Mouse (Mus musculus): ENCODE measurements around the gene Zbtb43. TPM values are rescaled to one million over a fixed set of nuclear protein-coding genes. Genes with fewer than 3 reads are reported as not detected.

Zbtb43 gene
- polyA plus RNA-seq, 1 experiment from 2014 or later: 13.9 TPM

DNA sequence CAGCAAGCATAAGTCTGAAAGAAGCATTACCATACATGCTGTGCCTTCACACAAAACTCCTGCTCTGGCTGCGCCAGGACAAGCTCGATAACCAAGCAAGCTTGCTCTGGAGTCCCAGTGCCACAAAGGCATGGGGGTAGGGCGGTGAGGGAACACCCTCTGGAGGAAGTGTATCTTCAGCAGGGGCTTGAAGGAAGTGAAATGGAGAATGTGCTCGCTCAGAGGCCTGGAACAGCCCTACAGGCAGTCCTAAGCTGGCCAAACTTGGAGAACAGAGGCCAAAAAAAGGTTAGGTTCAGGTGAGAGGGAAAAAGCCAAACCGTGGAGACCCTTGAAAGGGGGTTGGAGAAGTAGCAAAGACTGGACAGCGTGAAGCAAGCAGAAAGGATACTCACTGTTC, 39.0 kb downstream of the Zbtb43 start:
- DNase-seq (ENCODE audit: low spot score) (no peak), ATAC-seq (replicated peaks; ENCODE audit: low FRiP score, low read depth) (no peak)
- no peaks in the 10 kb centered on the region for H3K36me3 ChIP-seq (ENCODE audit: insufficient read depth, low read length)
- no peaks in the 10 kb centered on the region for H3K27me3 ChIP-seq (ENCODE audit: insufficient read depth, low read length)
- H3K27ac ChIP-seq: peak overlapping the region; percentile 84
- 38% methylated on average over 6 of the region's 6 CpGs for WGBS
- H3K9ac ChIP-seq (ENCODE audit: low read depth, low read length): peak overlapping the region; percentile 44; the same call in 1 of the 2 replicates
- peak overlapping the region; percentile 88 for H3K4me2 ChIP-seq (ENCODE audit: low read length)
- no peak for TF ChIP-seq CTCF (IDR thresholded peaks at IDR 0.05; ENCODE audit: low read depth)
- H3K4me3 ChIP-seq (replicated peaks; ENCODE audit: low read depth, low read length): peak overlapping the region; percentile 97
- H3K4me1 ChIP-seq (replicated peaks; ENCODE audit: insufficient read depth, low read length): peaks cover 14% of the 10 kb centered on the region
- no peaks in the 10 kb centered on the region for H3K9me3 ChIP-seq (replicated peaks; ENCODE audit: low read length)

- DNase-seq (ENCODE audit: low spot score) (no peak), ATAC-seq (replicated peaks; ENCODE audit: low FRiP score, low read depth) (no peak)
- Histone ChIP-seq H3K4me2 (ENCODE audit: low read length) (no peak overlapping the region), H3K36me3 (ENCODE audit: insufficient read depth, low read length) (peaks cover 2% of the 10 kb centered on the region; the same call in 1 of the 2 replicates), H3K9me3 (replicated peaks; ENCODE audit: low read length) (no peaks in the 10 kb centered on the region), H3K27me3 (ENCODE audit: insufficient read depth, low read length) (no peaks in the 10 kb centered on the region), H3K9ac (ENCODE audit: low read depth, low read length) (no peak overlapping the region), H3K4me1 (replicated peaks; ENCODE audit: insufficient read depth, low read length) (peaks cover 14% of the 10 kb centered on the region), H3K4me3 (replicated peaks; ENCODE audit: low read depth, low read length) (no peak overlapping the region), H3K27ac (no peak overlapping the region)
- TF ChIP-seq CTCF (IDR thresholded peaks at IDR 0.05; ENCODE audit: low read depth): no peak
- WGBS: 81% methylated on average over 10 of the region's 10 CpGs
Measured at GRCm38 (mm10) chr2:33426640-33427398, 41.5 kb downstream of the Zbtb43 start.

- no peaks in the 10 kb centered on the region for H3K9me3 ChIP-seq (replicated peaks; ENCODE audit: low read length)
- H3K4me1 ChIP-seq (replicated peaks; ENCODE audit: insufficient read depth, low read length): no peaks in the 10 kb centered on the region
- H3K36me3 ChIP-seq (ENCODE audit: insufficient read depth, low read length): 0 out of 2 replicates have a peak, but pooled peaks cover 3% of the 10 kb centered on the region
- 62% methylated on average over 4 of the region's 4 CpGs for WGBS
- ATAC-seq (replicated peaks; ENCODE audit: low FRiP score, low read depth) (no peak), DNase-seq (ENCODE audit: low spot score) (no peak)
- H3K4me3 ChIP-seq (replicated peaks; ENCODE audit: low read depth, low read length): no peak overlapping the region
- H3K27me3 ChIP-seq (ENCODE audit: insufficient read depth, low read length): no peaks in the 10 kb centered on the region
- no peak for TF ChIP-seq CTCF (IDR thresholded peaks at IDR 0.05; ENCODE audit: low read depth)
- H3K4me2 ChIP-seq (ENCODE audit: low read length): no peak overlapping the region
- no peak overlapping the region for H3K27ac ChIP-seq
- no peak overlapping the region for H3K9ac ChIP-seq (ENCODE audit: low read depth, low read length)
Measured at GRCm38 (mm10) chr2:33417454-33417853, 50.9 kb downstream of the Zbtb43 start.

GRCm38 (mm10) chr2:33414019-33414418, 54.3 kb downstream of the Zbtb43 start:
- WGBS: 87% methylated on average over 13 of the region's 13 CpGs

GRCm38 (mm10) chr2:33412111-33412510, 56.2 kb downstream of the Zbtb43 start:
- no peak overlapping the region for H3K4me2 ChIP-seq (ENCODE audit: low read length)
- H3K4me1 ChIP-seq (replicated peaks; ENCODE audit: insufficient read depth, low read length): no peaks in the 10 kb centered on the region
- H3K36me3 ChIP-seq (ENCODE audit: insufficient read depth, low read length): peaks cover 16% of the 10 kb centered on the region; the same call in 1 of the 2 replicates
- ATAC-seq (replicated peaks; ENCODE audit: low FRiP score, low read depth) (no peak), DNase-seq (ENCODE audit: low spot score) (no peak)
- H3K27me3 ChIP-seq (ENCODE audit: insufficient read depth, low read length): no peaks in the 10 kb centered on the region
- no peak overlapping the region for H3K4me3 ChIP-seq (replicated peaks; ENCODE audit: low read depth, low read length)
- TF ChIP-seq CTCF (IDR thresholded peaks at IDR 0.05; ENCODE audit: low read depth): no peak
- H3K27ac ChIP-seq: no peak overlapping the region
- no peaks in the 10 kb centered on the region for H3K9me3 ChIP-seq (replicated peaks; ENCODE audit: low read length)
- no peak overlapping the region for H3K9ac ChIP-seq (ENCODE audit: low read depth, low read length)
- WGBS: 82% methylated on average over 14 of the region's 14 CpGs

More at GRCm38 (mm10) chr2:33414019-33414418, 54.3 kb downstream of the Zbtb43 start:
- Histone ChIP-seq H3K9me3 (replicated peaks; ENCODE audit: low read length) (no peaks in the 10 kb centered on the region), H3K27ac (no peak overlapping the region), H3K9ac (ENCODE audit: low read depth, low read length) (no peak overlapping the region), H3K36me3 (ENCODE audit: insufficient read depth, low read length) (peaks cover 16% of the 10 kb centered on the region; the same call in 1 of the 2 replicates), H3K27me3 (ENCODE audit: insufficient read depth, low read length) (no peaks in the 10 kb centered on the region), H3K4me2 (ENCODE audit: low read length) (no peak overlapping the region), H3K4me1 (replicated peaks; ENCODE audit: insufficient read depth, low read length) (no peaks in the 10 kb centered on the region), H3K4me3 (replicated peaks; ENCODE audit: low read depth, low read length) (no peak overlapping the region)
- ATAC-seq (replicated peaks; ENCODE audit: low FRiP score, low read depth) (no peak), DNase-seq (ENCODE audit: low spot score) (no peak)
- TF ChIP-seq CTCF (IDR thresholded peaks at IDR 0.05; ENCODE audit: low read depth): no peak

DNA sequence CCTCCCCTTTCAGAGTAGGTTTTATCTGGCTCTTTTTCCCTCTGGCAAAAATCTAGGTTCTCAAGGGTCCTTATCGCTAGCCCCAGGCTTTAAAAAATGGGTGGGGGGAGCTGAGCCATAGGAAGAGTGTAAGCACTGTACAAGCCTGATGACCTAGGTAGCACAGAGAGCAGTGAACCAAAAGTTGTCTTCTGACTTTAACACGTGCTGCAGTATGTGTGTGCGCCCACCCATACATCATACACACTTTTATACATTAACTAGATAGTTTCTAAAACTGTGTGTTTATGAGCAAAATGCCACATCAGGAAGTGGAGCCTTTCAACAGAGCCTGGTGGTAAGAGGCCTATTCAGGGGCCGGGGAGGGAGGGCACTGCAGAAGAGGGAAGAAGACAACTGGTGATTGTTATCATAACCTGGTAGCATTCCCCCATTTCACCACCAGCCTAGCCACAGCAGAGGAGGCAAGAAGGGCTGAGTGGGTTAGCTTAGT, 64.8 kb downstream of the Zbtb43 start:
- DNase-seq (ENCODE audit: low spot score) (no peak), ATAC-seq (replicated peaks; ENCODE audit: low FRiP score, low read depth) (no peak)
- TF ChIP-seq CTCF (IDR thresholded peaks at IDR 0.05; ENCODE audit: low read depth): no peak
- 65% methylated on average over 4 of the region's 4 CpGs for WGBS
- Histone ChIP-seq H3K4me2 (ENCODE audit: low read length) (no peak overlapping the region), H3K27ac (peak overlapping the region; percentile 22; the same call in 1 of the 2 replicates), H3K27me3 (ENCODE audit: insufficient read depth, low read length) (no peaks in the 10 kb centered on the region), H3K9ac (ENCODE audit: low read depth, low read length) (no peak overlapping the region), H3K9me3 (replicated peaks; ENCODE audit: low read length) (no peaks in the 10 kb centered on the region), H3K36me3 (ENCODE audit: insufficient read depth, low read length) (0 out of 2 replicates have a peak, but pooled peaks cover 4% of the 10 kb centered on the region), H3K4me3 (replicated peaks; ENCODE audit: low read depth, low read length) (no peak overlapping the region), H3K4me1 (replicated peaks; ENCODE audit: insufficient read depth, low read length) (no peaks in the 10 kb centered on the region)

All from kidney, postnatal 0 days (tissue).